Mouse (Mus musculus) kidney, postnatal 0 days (tissue): ENCODE results near the gene Mertk. TPM values are rescaled to one million over a fixed set of nuclear protein-coding genes. Genes with fewer than 3 reads are reported as not detected.

Experiments
- ATAC-seq: fragments of 200-750 bp; cut with Nextera tagmentation; replicated peaks from 2 replicates; pipeline ENCODE4 v1.8.0; 2017; ENCODE audit warnings: low read depth, moderate number of reproducible peaks, moderate TSS enrichment, moderate library complexity; ENCODE audit not compliant: low FRiP score
- DNase-seq: peaks from one replicate; pipeline ENCODE4 v3.0.0-alpha.2; 2016; ENCODE audit warnings: low spot score
- H3K27ac ChIP-seq: fragments of 300-500 bp; sonication (generic); 2 replicates; pipeline ENCODE4 v1.5.1; 2014; ENCODE audit warnings: mild to moderate bottlenecking
- H3K27me3 ChIP-seq: fragments of 300-500 bp; sonication (generic); 2 replicates; pipeline ENCODE4 v1.6.1; 2014; ENCODE audit warnings: low read length, mixed read lengths; ENCODE audit not compliant: insufficient read depth
- H3K36me3 ChIP-seq: fragments of 300-500 bp; sonication (generic); 2 replicates; pipeline ENCODE4 v1.6.1; 2014; ENCODE audit warnings: low read length, mixed read lengths; ENCODE audit not compliant: insufficient read depth
- H3K4me1 ChIP-seq: fragments of 300-500 bp; sonication (generic); replicated peaks from 2 replicates; pipeline ENCODE4 v1.6.1; 2014; ENCODE audit warnings: antibody characterized with exemption, low read length, mixed read lengths; ENCODE audit not compliant: insufficient read depth
- H3K4me2 ChIP-seq: fragments of 300-500 bp; sonication (generic); 2 replicates; pipeline ENCODE4 v1.6.1; 2014; ENCODE audit warnings: mild to moderate bottlenecking, low read length, moderate library complexity, mixed read lengths
- H3K4me3 ChIP-seq: fragments of 300-500 bp; sonication (generic); replicated peaks from 2 replicates; pipeline ENCODE4 v1.5.1; 2014; ENCODE audit warnings: low read depth, low read length
- H3K9ac ChIP-seq: fragments of 300-500 bp; sonication (generic); 2 replicates; pipeline ENCODE4 v1.6.1; 2014; ENCODE audit warnings: low read depth, low read length
- H3K9me3 ChIP-seq: fragments of 300-500 bp; sonication (generic); replicated peaks from 2 replicates; pipeline ENCODE4 v1.6.1; 2016; ENCODE audit warnings: low read length, inconsistent platforms, mixed read lengths
- CTCF ChIP-seq: IDR thresholded peaks from 2 replicates; pipeline ENCODE4 v1.5.1; 2016; ENCODE audit warnings: antibody characterized with exemption, low read depth, mild to moderate bottlenecking, moderate library complexity
- WGBS: fragments of 180-500 bp; shearing (Covaris S2); extraction: QIAGEN DNeasy Blood & Tissue Kit; methylation state at CpG from one replicate; pipeline ENCODE4 v1.1.7; 2014; 5-methylcytosine and 5-hydroxymethylcytosine counted together
- polyA plus RNA-seq: library from polyadenylated mRNA; unstranded; fragments of >200 nt; fragmentation: Nextera tagmentation; extraction: Ambion mirVana; gene quantifications from 2 replicates; pipeline ENCODE4 v1.2.1, GENCODE M21; 2015

Mertk gene
- polyA plus RNA-seq, 1 experiment from 2014 or later, result 8.9 TPM

GRCm38 (mm10) chr2:128803441-128803840 is 104.7 kb downstream of the Mertk start:
- WGBS, result 92% methylated on average over 4 of the region's 4 CpGs
- peaks cover 24% of the 10 kb centered on the region for H3K36me3 ChIP-seq
- ATAC-seq, result no peak

GRCm38 (mm10) chr2:128805341-128805740 is 106.6 kb downstream of the Mertk start:
- Histone ChIP-seq H3K4me1 (no peaks in the 10 kb centered on the region), H3K36me3 (peaks cover 15% of the 10 kb centered on the region), H3K4me2 (no peak overlapping the region), H3K9me3 (no peaks in the 10 kb centered on the region), H3K9ac (no peak overlapping the region), H3K27me3 (no peaks in the 10 kb centered on the region), H3K4me3 (no peak overlapping the region), H3K27ac (no peak overlapping the region)
- WGBS, result 57% methylated on average over 4 of the region's 4 CpGs
- ATAC-seq (no peak), DNase-seq (no peak)
- TF ChIP-seq CTCF, result no peak

More at GRCm38 (mm10) chr2:128803441-128803840, 104.7 kb downstream of the Mertk start:
- Histone ChIP-seq H3K4me3 (no peak overlapping the region), H3K27ac (no peak overlapping the region), H3K9me3 (no peaks in the 10 kb centered on the region), H3K4me2 (no peak overlapping the region), H3K4me1 (no peaks in the 10 kb centered on the region), H3K27me3 (no peaks in the 10 kb centered on the region), H3K9ac (no peak overlapping the region)
- DNase-seq, result no peak
- no peak for TF ChIP-seq CTCF

- Histone ChIP-seq H3K9ac (no peak overlapping the region), H3K36me3 (peaks cover 3% of the 10 kb centered on the region), H3K4me1 (no peaks in the 10 kb centered on the region), H3K4me2 (no peak overlapping the region), H3K9me3 (no peaks in the 10 kb centered on the region), H3K27ac (no peak overlapping the region), H3K27me3 (no peaks in the 10 kb centered on the region), H3K4me3 (no peak overlapping the region)
- DNase-seq (no peak), ATAC-seq (no peak)
- no peak for TF ChIP-seq CTCF
- WGBS, result 49% methylated on average over 6 of the region's 8 CpGs
Measured at GRCm38 (mm10) chr2:128806561-128806960, 107.8 kb downstream of the Mertk start.

- Histone ChIP-seq H3K27me3 (no peaks in the 10 kb centered on the region), H3K4me3 (no peak overlapping the region), H3K9ac (no peak overlapping the region), H3K9me3 (no peaks in the 10 kb centered on the region), H3K4me2 (no peak overlapping the region), H3K4me1 (no peaks in the 10 kb centered on the region), H3K27ac (no peak overlapping the region), H3K36me3 (no peaks in the 10 kb centered on the region)
- ATAC-seq (no peak), DNase-seq (no peak)
- TF ChIP-seq CTCF, result no peak
- 33% methylated on average over 2 of the region's 2 CpGs for WGBS
Measured at GRCm38 (mm10) chr2:128812761-128813160, 114.0 kb downstream of the Mertk start.

GRCm38 (mm10) chr2:128816311-128816710 is 117.6 kb downstream of the Mertk start:
- Histone ChIP-seq H3K4me2 (no peak overlapping the region), H3K4me1 (0 out of 2 replicates have a peak, but pooled peaks cover 9% of the 10 kb centered on the region), H3K27me3 (no peaks in the 10 kb centered on the region), H3K36me3 (no peaks in the 10 kb centered on the region), H3K27ac (no peak overlapping the region), H3K4me3 (no peak overlapping the region), H3K9ac (no peak overlapping the region), H3K9me3 (no peaks in the 10 kb centered on the region)
- TF ChIP-seq CTCF, result no peak
- WGBS, result 92% methylated on average over 1 of the region's 1 CpGs
- DNase-seq, result no peak
- ATAC-seq, result no peak

GRCm38 (mm10) chr2:128816916-128817315 is 118.2 kb downstream of the Mertk start:
- Histone ChIP-seq H3K9me3 (no peaks in the 10 kb centered on the region), H3K27me3 (no peaks in the 10 kb centered on the region), H3K36me3 (no peaks in the 10 kb centered on the region), H3K27ac (peak overlapping the region; percentile 93; the same call in 1 of the 2 replicates), H3K9ac (no peak overlapping the region), H3K4me2 (peak overlapping the region; percentile 63), H3K4me1 (0 out of 2 replicates have a peak, but pooled peaks cover 9% of the 10 kb centered on the region), H3K4me3 (peak overlapping the region; percentile 94)
- 32% methylated on average over 6 of the region's 6 CpGs for WGBS
- DNase-seq (no peak), ATAC-seq (no peak)
- no peak for TF ChIP-seq CTCF

- H3K27ac ChIP-seq, result peak overlapping the region; percentile 93
- no peaks in the 10 kb centered on the region for H3K9me3 ChIP-seq
- under 1% methylated on average over 7 of the region's 7 CpGs for WGBS
- no peaks in the 10 kb centered on the region for H3K36me3 ChIP-seq
- no peaks in the 10 kb centered on the region for H3K27me3 ChIP-seq
- DNase-seq (peak; percentile 93), ATAC-seq (peak; percentile 49; the same call in 1 of the 2 replicates)
- TF ChIP-seq CTCF, result peak; percentile 84
- H3K4me1 ChIP-seq, result 0 out of 2 replicates have a peak, but pooled peaks cover 9% of the 10 kb centered on the region
- H3K9ac ChIP-seq, result no peak overlapping the region
- peak overlapping the region; percentile 94 for H3K4me3 ChIP-seq
- peak overlapping the region; percentile 63 for H3K4me2 ChIP-seq
Measured at GRCm38 (mm10) chr2:128817387-128817785, 118.6 kb downstream of the Mertk start.
